Mouse (Mus musculus): Measurements from ENCODE around the gene Grhl1. TPM values are rescaled to one million over a fixed set of nuclear protein-coding genes. Genes with fewer than 3 reads are reported as not detected.

The Grhl1 gene
- polyA plus RNA-seq, 1 experiment from 2014 or later, result 4.1 TPM

DNA sequence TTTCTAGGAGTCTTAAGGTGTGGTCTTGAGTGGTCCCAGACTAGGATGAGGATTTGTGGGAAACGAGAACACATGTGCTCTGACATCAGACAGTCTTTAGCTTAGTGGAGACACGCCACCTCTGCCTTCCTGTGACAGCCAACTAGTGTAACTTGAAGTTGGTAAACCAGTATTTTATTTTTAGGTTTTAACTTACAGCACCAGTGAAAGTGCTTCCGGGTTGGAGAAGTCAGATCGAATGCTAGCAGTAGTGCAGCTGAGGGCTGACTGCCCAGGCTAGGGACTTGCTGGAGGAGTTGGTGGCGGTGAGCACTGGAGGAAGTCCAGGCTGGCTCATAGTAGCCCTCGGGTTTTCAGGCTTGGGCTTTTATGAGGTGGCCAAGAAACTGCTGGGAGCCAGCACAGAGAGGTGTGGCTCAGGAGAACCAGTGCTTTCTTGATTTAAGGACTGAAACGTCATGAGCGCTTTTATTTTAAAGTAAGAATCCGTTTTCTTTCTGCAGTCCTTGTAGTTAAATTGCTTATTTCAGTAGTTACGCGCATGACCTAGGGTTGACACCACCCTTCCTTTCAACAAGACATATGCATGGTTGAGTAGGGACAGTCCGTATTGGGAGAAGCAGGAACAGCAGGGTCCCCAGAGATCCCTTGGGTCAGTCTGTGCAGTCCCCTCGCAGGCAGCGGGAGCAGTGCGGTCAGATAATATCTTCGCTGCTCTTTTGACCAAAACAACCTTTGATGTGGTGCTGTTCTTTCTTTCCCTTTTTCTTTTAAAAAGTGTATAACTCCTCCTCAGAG lies 82.2 kb downstream of the Grhl1 start:
- DNase-seq (ENCODE audit: low spot score), result no peak
- Histone ChIP-seq H3K9me3 (no peaks in the 10 kb centered on the region), H3K36me3 (peaks cover 59% of the 10 kb centered on the region), H3K27ac (no peak overlapping the region), H3K27me3 (ENCODE audit: insufficient read depth, poor library complexity, severe bottlenecking) (no peaks in the 10 kb centered on the region), H3K4me3 (no peak overlapping the region), H3K4me1 (peaks cover 45% of the 10 kb centered on the region)
- 87% methylated on average over 16 of the region's 16 CpGs for WGBS

DNA sequence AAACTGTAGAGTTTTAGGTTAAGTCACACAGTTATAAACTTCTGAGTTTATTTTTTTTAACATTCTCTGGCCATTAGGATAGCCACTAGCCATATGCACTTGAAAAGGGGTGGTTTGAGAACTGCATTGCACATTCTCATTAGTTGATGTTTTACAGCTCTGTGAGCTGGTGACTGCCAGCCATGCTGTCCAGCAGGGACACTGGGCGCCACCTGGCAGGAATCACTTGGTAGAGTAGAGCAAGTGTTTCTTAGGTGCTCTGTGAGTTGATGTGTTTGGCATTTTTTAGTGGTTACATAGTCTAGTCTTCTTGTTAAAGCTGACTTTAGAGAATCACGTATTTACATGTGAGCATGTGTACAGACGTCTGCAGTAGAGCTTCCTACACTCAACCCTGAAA lies 84.4 kb downstream of the Grhl1 start:
- no peak overlapping the region for H3K4me3 ChIP-seq
- H3K27me3 ChIP-seq (ENCODE audit: insufficient read depth, poor library complexity, severe bottlenecking), result no peaks in the 10 kb centered on the region
- no peak overlapping the region for H3K27ac ChIP-seq
- DNase-seq (ENCODE audit: low spot score), result no peak
- WGBS, result 80% methylated on average over 3 of the region's 3 CpGs
- H3K9me3 ChIP-seq, result no peaks in the 10 kb centered on the region
- H3K4me1 ChIP-seq, result peaks cover 35% of the 10 kb centered on the region
- H3K36me3 ChIP-seq, result peaks cover 77% of the 10 kb centered on the region

DNA sequence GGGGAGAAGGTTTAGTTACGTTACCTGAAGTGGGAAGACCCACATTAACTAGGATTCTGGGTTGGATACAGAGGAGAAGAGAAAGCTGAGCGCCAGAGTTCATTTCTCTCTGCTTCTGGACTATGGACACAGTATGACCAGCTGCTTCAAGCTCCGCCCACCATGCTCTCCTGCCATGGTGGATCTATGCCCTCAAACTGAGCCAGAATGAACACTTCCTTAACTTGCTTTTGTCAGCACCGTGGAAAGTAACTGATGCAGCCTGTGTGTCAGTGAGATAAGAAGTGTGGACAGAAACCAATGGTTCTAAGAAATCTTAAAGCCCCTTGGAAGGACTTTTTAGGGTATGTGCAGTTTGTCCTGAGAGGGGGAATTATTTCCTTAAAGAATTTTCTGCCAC lies 86.9 kb downstream of the Grhl1 start:
- no peak overlapping the region for H3K4me3 ChIP-seq
- WGBS, result 74% methylated on average over 4 of the region's 4 CpGs
- peaks cover 77% of the 10 kb centered on the region for H3K36me3 ChIP-seq
- no peak for DNase-seq (ENCODE audit: low spot score)
- H3K27ac ChIP-seq, result no peak overlapping the region
- peaks cover 18% of the 10 kb centered on the region; the same call in 1 of the 2 replicates for H3K4me1 ChIP-seq
- H3K9me3 ChIP-seq, result no peaks in the 10 kb centered on the region
- no peaks in the 10 kb centered on the region for H3K27me3 ChIP-seq (ENCODE audit: insufficient read depth, poor library complexity, severe bottlenecking)

DNA sequence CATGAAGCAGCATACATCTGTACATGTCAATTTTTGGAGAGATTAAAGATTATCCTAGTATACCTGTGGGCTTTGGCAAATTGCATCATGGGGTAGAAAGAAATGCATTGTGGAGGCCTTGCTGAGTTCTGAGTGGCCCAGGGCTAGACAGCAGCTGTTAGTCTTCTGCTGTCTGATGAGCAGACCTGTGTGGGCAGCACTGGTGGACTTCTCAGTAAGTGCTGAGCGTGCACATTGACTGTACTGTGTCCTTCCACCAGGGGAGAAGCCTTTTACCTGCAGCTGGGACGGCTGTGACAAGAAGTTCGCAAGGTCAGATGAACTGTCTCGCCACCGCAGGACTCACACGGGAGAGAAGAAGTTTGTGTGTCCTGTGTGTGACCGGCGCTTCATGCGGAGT lies 87.8 kb downstream of the Grhl1 start:
- no peaks in the 10 kb centered on the region for H3K27me3 ChIP-seq (ENCODE audit: insufficient read depth, poor library complexity, severe bottlenecking)
- peaks cover 67% of the 10 kb centered on the region for H3K36me3 ChIP-seq
- WGBS, result 92% methylated on average over 9 of the region's 9 CpGs
- no peaks in the 10 kb centered on the region for H3K9me3 ChIP-seq
- H3K4me1 ChIP-seq, result peaks cover 16% of the 10 kb centered on the region; the same call in 1 of the 2 replicates
- H3K27ac ChIP-seq, result no peak overlapping the region
- DNase-seq (ENCODE audit: low spot score), result no peak
- H3K4me3 ChIP-seq, result no peak overlapping the region

DNA sequence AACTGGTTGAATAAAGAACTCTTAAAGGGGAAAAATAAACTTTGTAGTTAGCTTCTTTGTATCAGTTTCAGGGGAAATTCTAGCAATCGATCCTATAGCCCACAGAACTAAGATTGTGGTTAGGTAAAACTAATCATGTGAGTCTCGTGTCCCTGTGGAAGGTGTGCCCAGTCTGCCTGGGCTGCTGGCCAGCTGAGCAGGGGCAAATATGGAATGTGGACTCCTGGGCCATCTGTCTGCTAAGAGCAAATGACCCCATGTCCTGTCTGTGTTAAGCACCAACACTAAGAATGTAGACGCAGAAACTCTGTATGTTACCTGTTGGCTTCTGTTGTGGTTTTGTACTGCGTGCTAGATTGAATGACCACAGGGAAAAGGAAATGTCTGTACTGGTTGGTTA lies 89.0 kb downstream of the Grhl1 start:
- H3K4me3 ChIP-seq, result no peak overlapping the region
- peaks cover 15% of the 10 kb centered on the region; the same call in 1 of the 2 replicates for H3K4me1 ChIP-seq
- no peaks in the 10 kb centered on the region for H3K9me3 ChIP-seq
- no peaks in the 10 kb centered on the region for H3K27me3 ChIP-seq (ENCODE audit: insufficient read depth, poor library complexity, severe bottlenecking)
- no peak overlapping the region for H3K27ac ChIP-seq
- DNase-seq (ENCODE audit: low spot score), result no peak
- WGBS, result 90% methylated on average over 4 of the region's 4 CpGs
- peaks cover 56% of the 10 kb centered on the region for H3K36me3 ChIP-seq

DNA sequence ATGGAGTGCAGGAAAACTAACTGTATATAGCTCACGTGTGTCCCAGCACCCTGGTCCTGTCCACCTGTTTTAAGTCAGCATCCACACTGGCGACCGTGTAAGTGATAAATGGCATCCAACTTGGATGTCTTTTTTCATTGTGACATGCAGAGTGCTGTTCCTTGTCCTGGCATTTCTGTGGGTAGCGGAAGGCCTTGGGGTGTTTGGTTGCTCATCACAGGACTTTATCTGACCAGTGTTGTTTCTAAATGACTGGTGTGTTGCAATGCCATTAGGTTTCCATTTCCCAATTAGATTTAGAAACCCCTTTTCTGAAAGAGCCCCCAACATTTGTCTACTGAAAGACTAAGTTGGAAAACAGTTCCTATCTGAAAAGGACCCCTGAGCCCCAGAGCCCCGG lies 90.0 kb downstream of the Grhl1 start:
- H3K27ac ChIP-seq, result no peak overlapping the region
- peaks cover 45% of the 10 kb centered on the region for H3K36me3 ChIP-seq
- no peaks in the 10 kb centered on the region for H3K27me3 ChIP-seq (ENCODE audit: insufficient read depth, poor library complexity, severe bottlenecking)
- 84% methylated on average over 5 of the region's 5 CpGs for whole genome bisulfite sequencing
- no peak for DNase-seq (ENCODE audit: low spot score)
- peaks cover 8% of the 10 kb centered on the region; the same call in 1 of the 2 replicates for H3K4me1 ChIP-seq
- H3K9me3 ChIP-seq, result no peaks in the 10 kb centered on the region
- no peak overlapping the region for H3K4me3 ChIP-seq

Other genes with a start within 250 kb of the Grhl1 start
- 28.9 and 29.1 TPM in 2 replicates for gene Taf1b, start 73.9 kb upstream of the Grhl1 start, polyA plus RNA-seq (2016; fragmentation: Nextera tagmentation; extraction: Ambion mirVana)
- 12.0 and 16.2 TPM in 2 replicates for gene Klf11, start 79.0 kb downstream of the Grhl1 start, polyA plus RNA-seq (2016; fragmentation: Nextera tagmentation; extraction: Ambion mirVana)
- 0.28 and 0.34 TPM in 2 replicates for gene Cys1, start 109.5 kb downstream of the Grhl1 start, polyA plus RNA-seq (2016; fragmentation: Nextera tagmentation; extraction: Ambion mirVana)
- 307 TPM in 2 replicates for gene Rrm2, start 136.0 kb downstream of the Grhl1 start, polyA plus RNA-seq (2016; fragmentation: Nextera tagmentation; extraction: Ambion mirVana)